Mouse (Mus musculus) limb, embryonic 14.5 days (tissue): ENCODE measurements around the gene Ssbp3. TPM values are rescaled to one million over a fixed set of nuclear protein-coding genes. Genes with fewer than 3 reads are reported as not detected.

Source experiments
- ATAC-seq: fragments of 200-750 bp; cut with Nextera tagmentation; 2 replicates; pipeline ENCODE4 v1.8.0; 2017; ENCODE audit warnings: low read depth, moderate number of reproducible peaks, moderate TSS enrichment; ENCODE audit not compliant: low FRiP score
- DNase-seq: peaks from one replicate; pipeline ENCODE4 v3.0.0-alpha.2; 2015; ENCODE audit warnings: low spot score
- H3K27ac ChIP-seq: fragments of 300-500 bp; sonication (generic); replicated peaks from 2 replicates; pipeline ENCODE4 v1.5.1; 2014; ENCODE audit warnings: low read depth, mild to moderate bottlenecking, low read length, moderate library complexity, mixed read lengths
- H3K27me3 ChIP-seq: fragments of 300-500 bp; sonication (generic); 2 replicates; pipeline ENCODE4 v1.6.1; 2014; ENCODE audit warnings: low read length, mixed read lengths; ENCODE audit not compliant: control insufficient read depth, insufficient read depth
- H3K36me3 ChIP-seq: fragments of 300-500 bp; sonication (generic); 2 replicates; pipeline ENCODE4 v1.6.1; 2014; ENCODE audit warnings: mild to moderate bottlenecking, low read length, moderate library complexity, mixed read lengths; ENCODE audit not compliant: control insufficient read depth, insufficient read depth
- H3K4me1 ChIP-seq: fragments of 300-500 bp; sonication (generic); 2 replicates; pipeline ENCODE4 v1.6.1; 2014; ENCODE audit warnings: antibody characterized with exemption, low read length, mixed read lengths; ENCODE audit not compliant: control insufficient read depth, insufficient read depth
- H3K4me2 ChIP-seq: fragments of 300-500 bp; sonication (generic); replicated peaks from 2 replicates; pipeline ENCODE4 v1.6.1; 2014; ENCODE audit warnings: low read depth, mild to moderate bottlenecking, low read length, moderate library complexity; ENCODE audit not compliant: severe bottlenecking
- H3K4me3 ChIP-seq: fragments of 300-500 bp; sonication (generic); replicated peaks from 2 replicates; pipeline ENCODE4 v1.5.1; 2014; ENCODE audit warnings: low read length
- H3K9ac ChIP-seq: fragments of 300-500 bp; sonication (generic); 2 replicates; pipeline ENCODE4 v1.6.1; 2014; ENCODE audit warnings: mild to moderate bottlenecking, low read depth, low read length, moderate library complexity; ENCODE audit not compliant: severe bottlenecking
- H3K9me3 ChIP-seq: fragments of 300-500 bp; sonication (generic); 2 replicates; pipeline ENCODE4 v1.6.1; 2016; ENCODE audit warnings: low read length; ENCODE audit not compliant: control insufficient read depth
- POLR2A ChIP-seq: fragments of 200-500 bp; IDR thresholded peaks from 2 replicates; pipeline ENCODE4 v1.8.0; 2012; ENCODE audit warnings: inconsistent platforms, mild to moderate bottlenecking, moderate library complexity, borderline replicate concordance; ENCODE audit not compliant: insufficient read depth, insufficient read length; ENCODE audit errors: extremely low read depth
- WGBS: fragments of 180-500 bp; shearing (Covaris S2); extraction: QIAGEN DNeasy Blood & Tissue Kit; methylation state at CpG from one replicate; pipeline ENCODE4 v1.1.7; 2014; 5-methylcytosine and 5-hydroxymethylcytosine counted together
- polyA plus RNA-seq, 2 experiments: library from polyadenylated mRNA; depleted of rRNA in 1 of 2; stranded (reverse) in 1 of 2; unstranded in 1 of 2; fragments of >200 nt; fragmentation: Nextera tagmentation in 1 of 2; extraction: Ambion mirVana in 1 of 2; gene quantifications; 2 replicates each; pipeline versions ENCODE4 v1.2.1 to v1.2.3; 2012 to 2014

Ssbp3 gene
- polyA plus RNA-seq, 2 experiments: 94.3 to 191 TPM

- H3K4me1 ChIP-seq: no peaks in the 10 kb centered on the region
- no peak overlapping the region for H3K27ac ChIP-seq
- 95% methylated on average over 13 of the region's 13 CpGs for WGBS
- no peaks in the 10 kb centered on the region for H3K27me3 ChIP-seq
- H3K36me3 ChIP-seq: peaks cover 88% of the 10 kb centered on the region
- no peaks in the 10 kb centered on the region for H3K9me3 ChIP-seq
- no peak overlapping the region for H3K4me3 ChIP-seq
- ATAC-seq (no peak), DNase-seq (no peak)
- no peak overlapping the region for H3K4me2 ChIP-seq
- no peak overlapping the region for H3K9ac ChIP-seq
- TF ChIP-seq POLR2A: no peak
These were observed 134.7 kb downstream of the Ssbp3 start for GRCm38 (mm10) chr4:107045188-107045587.

- no peak overlapping the region for H3K27ac ChIP-seq
- no peak for DNase-seq
- peaks cover 68% of the 10 kb centered on the region for H3K36me3 ChIP-seq
These were observed 137.3 kb downstream of the Ssbp3 start for GRCm38 (mm10) chr4:107047806-107048205.

DNA sequence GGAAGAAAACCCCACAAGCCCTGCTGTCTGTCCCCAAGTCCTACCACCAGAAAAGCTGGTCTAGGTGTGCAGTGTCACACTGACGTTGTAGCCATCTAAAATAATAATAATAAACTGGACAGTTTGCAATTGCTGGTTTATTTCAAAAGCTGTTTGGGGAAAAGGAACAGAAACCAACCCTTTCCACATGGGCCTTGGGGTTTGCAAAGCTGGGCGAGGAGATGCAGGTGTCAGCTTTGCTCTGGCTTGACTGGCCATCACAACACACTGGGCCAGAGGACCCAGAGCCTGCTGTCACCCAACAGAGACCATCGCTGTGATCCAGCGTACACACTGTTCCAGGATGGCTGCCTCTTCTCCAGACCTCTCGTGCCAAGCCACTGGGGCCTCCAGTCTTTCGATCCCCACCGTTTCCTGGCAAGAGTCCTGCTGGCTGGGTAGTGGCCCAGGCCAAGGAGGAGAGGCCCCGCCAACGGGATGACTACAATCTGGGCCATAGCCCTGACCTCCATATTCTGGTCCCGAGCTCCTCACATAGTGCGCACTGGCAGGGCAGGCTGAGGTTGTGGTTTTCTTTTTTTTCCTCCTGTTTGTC is 138.2 kb downstream of the Ssbp3 start:
- peaks cover 65% of the 10 kb centered on the region for H3K36me3 ChIP-seq
- H3K27ac ChIP-seq: no peak overlapping the region
- no peak overlapping the region for H3K9ac ChIP-seq
- DNase-seq (no peak), ATAC-seq (no peak)
- H3K27me3 ChIP-seq: no peaks in the 10 kb centered on the region
- H3K4me2 ChIP-seq: no peak overlapping the region
- H3K4me3 ChIP-seq: no peak overlapping the region
- no peak for TF ChIP-seq POLR2A
- H3K4me1 ChIP-seq: no peaks in the 10 kb centered on the region
- WGBS: 89% methylated on average over 11 of the region's 11 CpGs
- no peaks in the 10 kb centered on the region for H3K9me3 ChIP-seq

More at GRCm38 (mm10) chr4:107047806-107048205, 137.3 kb downstream of the Ssbp3 start:
- no peaks in the 10 kb centered on the region for H3K9me3 ChIP-seq
- ATAC-seq: no peak
- no peak for TF ChIP-seq POLR2A
- no peaks in the 10 kb centered on the region for H3K27me3 ChIP-seq
- no peak overlapping the region for H3K9ac ChIP-seq
- H3K4me3 ChIP-seq: no peak overlapping the region
- WGBS: 90% methylated on average over 5 of the region's 5 CpGs
- no peak overlapping the region for H3K4me2 ChIP-seq
- H3K4me1 ChIP-seq: no peaks in the 10 kb centered on the region

DNA sequence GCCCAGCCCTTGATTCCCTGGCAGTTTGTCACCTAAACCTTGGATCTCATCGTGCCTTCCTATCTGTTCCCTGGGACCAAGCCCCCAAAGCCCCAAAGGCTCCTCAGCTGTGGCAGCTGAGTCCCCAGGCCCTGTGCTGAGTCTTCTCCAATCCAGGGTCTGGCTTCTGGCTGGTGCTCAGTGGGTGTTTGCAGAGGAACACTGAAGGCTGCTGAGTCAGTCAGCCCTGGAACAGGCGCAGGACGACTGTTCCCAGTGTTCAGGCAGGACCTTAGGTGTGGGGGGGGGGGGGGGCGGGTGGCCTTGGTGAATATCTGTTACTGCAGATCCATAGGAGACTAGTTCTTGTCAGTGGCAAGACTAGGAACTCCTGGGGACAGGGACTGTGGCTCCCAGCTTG is 141.4 kb downstream of the Ssbp3 start:
- no peaks in the 10 kb centered on the region for H3K27me3 ChIP-seq
- H3K9me3 ChIP-seq: no peaks in the 10 kb centered on the region
- DNase-seq (no peak), ATAC-seq (no peak)
- no peak overlapping the region for H3K4me3 ChIP-seq
- H3K27ac ChIP-seq: no peak overlapping the region
- no peak overlapping the region for H3K4me2 ChIP-seq
- H3K4me1 ChIP-seq: no peaks in the 10 kb centered on the region
- H3K9ac ChIP-seq: no peak overlapping the region
- peaks cover 42% of the 10 kb centered on the region for H3K36me3 ChIP-seq
- no peak for TF ChIP-seq POLR2A
- 81% methylated on average over 3 of the region's 4 CpGs for WGBS

- H3K27ac ChIP-seq: no peak overlapping the region
- no peak overlapping the region for H3K4me3 ChIP-seq
- whole genome bisulfite sequencing: 51% methylated on average over 5 of the region's 5 CpGs
- ATAC-seq (no peak), DNase-seq (no peak)
- no peak overlapping the region for H3K4me2 ChIP-seq
- H3K9me3 ChIP-seq: no peaks in the 10 kb centered on the region
- no peaks in the 10 kb centered on the region for H3K27me3 ChIP-seq
- no peak for TF ChIP-seq POLR2A
- H3K36me3 ChIP-seq: peaks cover 42% of the 10 kb centered on the region
- H3K9ac ChIP-seq: no peak overlapping the region
- H3K4me1 ChIP-seq: no peaks in the 10 kb centered on the region
These were observed 142.6 kb downstream of the Ssbp3 start for GRCm38 (mm10) chr4:107052962-107053553.
